Mouse (Mus musculus) liver, embryonic 14.5 days (tissue): Measurements from ENCODE around the gene Dync1li1.

Experiments used
- CTCF ChIP-seq: IDR thresholded peaks from 2 replicates; pipeline ENCODE4 v1.5.1; 2016; ENCODE audit warnings: antibody characterized with exemption, low read depth, control low read depth
- EP300 ChIP-seq: IDR thresholded peaks from 2 replicates; pipeline ENCODE4 v1.6.1; 2016; ENCODE audit warnings: antibody characterized with exemption, low read depth

- TF ChIP-seq CTCF (peak; percentile 87), EP300 (no peak)
Measured at GRCm38 (mm10) chr9:114727315-114727714, 38.7 kb downstream of the Dync1li1 start.
